Mouse (Mus musculus): ENCODE measurements around the gene Car11. TPM values are rescaled to one million over a fixed set of nuclear protein-coding genes. Genes with fewer than 3 reads are reported as not detected.

The Car11 gene
- polyA plus RNA-seq, 1 experiment from 2014 or later: 11.5 TPM

- no peak overlapping the region for H3K27ac ChIP-seq (ENCODE audit: low read depth, low read length)
- no peaks in the 10 kb centered on the region for H3K27me3 ChIP-seq (ENCODE audit: control insufficient read depth, insufficient read depth, low read length)
- no peak for ATAC-seq (ENCODE audit: insufficient read depth, low FRiP score, low TSS enrichment)
- H3K36me3 ChIP-seq (ENCODE audit: control insufficient read depth, insufficient read depth, low read length): peaks cover 34% of the 10 kb centered on the region
- DNase-seq (ENCODE audit: low spot score): no peak
- no peak overlapping the region for H3K9ac ChIP-seq (ENCODE audit: low read length)
- H3K4me1 ChIP-seq (ENCODE audit: control insufficient read depth, insufficient read depth, low read length): peaks cover 8% of the 10 kb centered on the region
- 0 out of 2 replicates have a peak overlapping the region, but pooled peaks have one; percentile 2 for H3K4me3 ChIP-seq (ENCODE audit: low read depth, low read length)
- 79% methylated on average over 13 of the region's 13 CpGs for WGBS
- H3K4me2 ChIP-seq (ENCODE audit: low read depth): no peak overlapping the region
- no peaks in the 10 kb centered on the region for H3K9me3 ChIP-seq (ENCODE audit: control insufficient read depth, low read length)
Observed at GRCm38 (mm10) chr7:45722348-45722713, 22.7 kb downstream of the Car11 start.

GRCm38 (mm10) chr7:45723301-45723700 is 23.7 kb downstream of the Car11 start:
- DNase-seq (ENCODE audit: low spot score) (no peak), ATAC-seq (ENCODE audit: insufficient read depth, low FRiP score, low TSS enrichment) (no peak)
- no peak overlapping the region for H3K27ac ChIP-seq (ENCODE audit: low read depth, low read length)
- no peak overlapping the region for H3K4me3 ChIP-seq (ENCODE audit: low read depth, low read length)
- WGBS: 94% methylated on average over 4 of the region's 4 CpGs
- H3K4me2 ChIP-seq (ENCODE audit: low read depth): no peak overlapping the region
- H3K36me3 ChIP-seq (ENCODE audit: control insufficient read depth, insufficient read depth, low read length): peaks cover 34% of the 10 kb centered on the region
- H3K9ac ChIP-seq (ENCODE audit: low read length): no peak overlapping the region
- H3K27me3 ChIP-seq (ENCODE audit: control insufficient read depth, insufficient read depth, low read length): no peaks in the 10 kb centered on the region
- peaks cover 8% of the 10 kb centered on the region for H3K4me1 ChIP-seq (ENCODE audit: control insufficient read depth, insufficient read depth, low read length)
- H3K9me3 ChIP-seq (ENCODE audit: control insufficient read depth, low read length): no peaks in the 10 kb centered on the region

- Histone ChIP-seq H3K27me3 (ENCODE audit: control insufficient read depth, insufficient read depth, low read length) (no peaks in the 10 kb centered on the region), H3K27ac (ENCODE audit: low read depth, low read length) (no peak overlapping the region), H3K4me3 (ENCODE audit: low read depth, low read length) (no peak overlapping the region), H3K9me3 (ENCODE audit: control insufficient read depth, low read length) (no peaks in the 10 kb centered on the region), H3K9ac (ENCODE audit: low read length) (no peak overlapping the region), H3K4me1 (ENCODE audit: control insufficient read depth, insufficient read depth, low read length) (peaks cover 6% of the 10 kb centered on the region), H3K36me3 (ENCODE audit: control insufficient read depth, insufficient read depth, low read length) (peaks cover 34% of the 10 kb centered on the region), H3K4me2 (ENCODE audit: low read depth) (no peak overlapping the region)
- DNase-seq (ENCODE audit: low spot score) (no peak), ATAC-seq (ENCODE audit: insufficient read depth, low FRiP score, low TSS enrichment) (no peak)
- WGBS: 95% methylated on average over 14 of the region's 14 CpGs
Observed at GRCm38 (mm10) chr7:45723781-45724180, 24.1 kb downstream of the Car11 start.

GRCm38 (mm10) chr7:45725151-45725550 is 25.5 kb downstream of the Car11 start:
- DNase-seq (ENCODE audit: low spot score): no peak
- Histone ChIP-seq H3K36me3 (ENCODE audit: control insufficient read depth, insufficient read depth, low read length) (peaks cover 27% of the 10 kb centered on the region), H3K9ac (ENCODE audit: low read length) (no peak overlapping the region; the same call in 1 of the 2 replicates), H3K4me1 (ENCODE audit: control insufficient read depth, insufficient read depth, low read length) (no peaks in the 10 kb centered on the region), H3K4me2 (ENCODE audit: low read depth) (no peak overlapping the region), H3K27me3 (ENCODE audit: control insufficient read depth, insufficient read depth, low read length) (no peaks in the 10 kb centered on the region), H3K4me3 (ENCODE audit: low read depth, low read length) (no peak overlapping the region), H3K27ac (ENCODE audit: low read depth, low read length) (no peak overlapping the region), H3K9me3 (ENCODE audit: control insufficient read depth, low read length) (no peaks in the 10 kb centered on the region)
- WGBS: 92% methylated on average over 9 of the region's 9 CpGs
- no peak for ATAC-seq (ENCODE audit: insufficient read depth, low FRiP score, low TSS enrichment)

GRCm38 (mm10) chr7:45725713-45726112 is 26.1 kb downstream of the Car11 start, which contains the start of gene Spaca4:
Gene Spaca4, minus strand, starts transcription at chr7:45725813.
- Histone ChIP-seq H3K4me3 (ENCODE audit: low read depth, low read length) (no peak within 1 kb of the TSS), H3K9ac (ENCODE audit: low read length) (no peak within 1 kb of the TSS; the same call in 1 of the 2 replicates), H3K27ac (ENCODE audit: low read depth, low read length) (no peak within 1 kb of the TSS), H3K36me3 (ENCODE audit: control insufficient read depth, insufficient read depth, low read length) (peaks cover 26% of the 10 kb centered on the region), H3K27me3 (ENCODE audit: control insufficient read depth, insufficient read depth, low read length) (no peaks in the 10 kb centered on the region), H3K4me1 (ENCODE audit: control insufficient read depth, insufficient read depth, low read length) (no peaks in the 10 kb centered on the region), H3K4me2 (ENCODE audit: low read depth) (no peak within 1 kb of the TSS), H3K9me3 (ENCODE audit: control insufficient read depth, low read length) (no peaks in the 10 kb centered on the region)
- DNase-seq (ENCODE audit: low spot score) (no peak), ATAC-seq (ENCODE audit: insufficient read depth, low FRiP score, low TSS enrichment) (no peak)
- WGBS: 94% methylated on average over 11 of the region's 11 CpGs

- 92% methylated on average over 10 of the region's 10 CpGs for WGBS
- H3K9ac ChIP-seq (ENCODE audit: low read length): no peak overlapping the region
- no peak overlapping the region for H3K4me2 ChIP-seq (ENCODE audit: low read depth)
- H3K4me3 ChIP-seq (ENCODE audit: low read depth, low read length): no peak overlapping the region
- no peaks in the 10 kb centered on the region for H3K4me1 ChIP-seq (ENCODE audit: control insufficient read depth, insufficient read depth, low read length)
- DNase-seq (ENCODE audit: low spot score) (no peak), ATAC-seq (ENCODE audit: insufficient read depth, low FRiP score, low TSS enrichment) (no peak)
- peaks cover 22% of the 10 kb centered on the region for H3K36me3 ChIP-seq (ENCODE audit: control insufficient read depth, insufficient read depth, low read length)
- no peaks in the 10 kb centered on the region for H3K27me3 ChIP-seq (ENCODE audit: control insufficient read depth, insufficient read depth, low read length)
- H3K9me3 ChIP-seq (ENCODE audit: control insufficient read depth, low read length): no peaks in the 10 kb centered on the region
- H3K27ac ChIP-seq (ENCODE audit: low read depth, low read length): no peak overlapping the region
Observed at GRCm38 (mm10) chr7:45726419-45726818, 26.8 kb downstream of the Car11 start.

- H3K27me3 ChIP-seq (ENCODE audit: control insufficient read depth, insufficient read depth, low read length): no peaks in the 10 kb centered on the region
- no peak overlapping the region for H3K4me2 ChIP-seq (ENCODE audit: low read depth)
- H3K4me1 ChIP-seq (ENCODE audit: control insufficient read depth, insufficient read depth, low read length): no peaks in the 10 kb centered on the region
- no peak overlapping the region for H3K9ac ChIP-seq (ENCODE audit: low read length)
- ATAC-seq (ENCODE audit: insufficient read depth, low FRiP score, low TSS enrichment) (no peak), DNase-seq (ENCODE audit: low spot score) (no peak)
- no peak overlapping the region for H3K27ac ChIP-seq (ENCODE audit: low read depth, low read length)
- 89% methylated on average over 3 of the region's 3 CpGs for WGBS
- H3K4me3 ChIP-seq (ENCODE audit: low read depth, low read length): no peak overlapping the region
- H3K36me3 ChIP-seq (ENCODE audit: control insufficient read depth, insufficient read depth, low read length): peaks cover 18% of the 10 kb centered on the region
- no peaks in the 10 kb centered on the region for H3K9me3 ChIP-seq (ENCODE audit: control insufficient read depth, low read length)
Observed at GRCm38 (mm10) chr7:45727625-45728024, 28.0 kb downstream of the Car11 start.

GRCm38 (mm10) chr7:45730727-45731431 is 31.2 kb downstream of the Car11 start:
- H3K4me3 ChIP-seq (ENCODE audit: low read depth, low read length): no peak overlapping the region
- H3K27me3 ChIP-seq (ENCODE audit: control insufficient read depth, insufficient read depth, low read length): no peaks in the 10 kb centered on the region
- 18% methylated on average over 16 of the region's 16 CpGs for WGBS
- H3K9me3 ChIP-seq (ENCODE audit: control insufficient read depth, low read length): no peaks in the 10 kb centered on the region
- ATAC-seq (ENCODE audit: insufficient read depth, low FRiP score, low TSS enrichment) (no peak), DNase-seq (ENCODE audit: low spot score) (peak; percentile 72)
- H3K9ac ChIP-seq (ENCODE audit: low read length): no peak overlapping the region
- H3K27ac ChIP-seq (ENCODE audit: low read depth, low read length): no peak overlapping the region
- no peak overlapping the region for H3K4me2 ChIP-seq (ENCODE audit: low read depth)
- peaks cover 3% of the 10 kb centered on the region; the same call in 1 of the 2 replicates for H3K36me3 ChIP-seq (ENCODE audit: control insufficient read depth, insufficient read depth, low read length)
- no peaks in the 10 kb centered on the region for H3K4me1 ChIP-seq (ENCODE audit: control insufficient read depth, insufficient read depth, low read length)

- H3K4me1 ChIP-seq (ENCODE audit: control insufficient read depth, insufficient read depth, low read length): no peaks in the 10 kb centered on the region
- no peaks in the 10 kb centered on the region for H3K9me3 ChIP-seq (ENCODE audit: control insufficient read depth, low read length)
- 84% methylated on average over 5 of the region's 5 CpGs for WGBS
- no peak overlapping the region for H3K9ac ChIP-seq (ENCODE audit: low read length)
- no peak overlapping the region for H3K4me2 ChIP-seq (ENCODE audit: low read depth)
- no peaks in the 10 kb centered on the region for H3K27me3 ChIP-seq (ENCODE audit: control insufficient read depth, insufficient read depth, low read length)
- H3K4me3 ChIP-seq (ENCODE audit: low read depth, low read length): no peak overlapping the region
- no peak overlapping the region for H3K27ac ChIP-seq (ENCODE audit: low read depth, low read length)
- ATAC-seq (ENCODE audit: insufficient read depth, low FRiP score, low TSS enrichment) (no peak), DNase-seq (ENCODE audit: low spot score) (no peak)
- H3K36me3 ChIP-seq (ENCODE audit: control insufficient read depth, insufficient read depth, low read length): no peaks in the 10 kb centered on the region
Observed at GRCm38 (mm10) chr7:45733477-45733876, 33.8 kb downstream of the Car11 start.
